Mouse (Mus musculus) G1E (cell line): ENCODE results near the gene Zfyve16.

ENCODE experiments used
- CTCF ChIP-seq: IDR thresholded peaks from 2 replicates; pipeline ENCODE4 v1.5.1; 2012; ENCODE audit warnings: low read depth, low read length, inconsistent platforms, mixed read lengths
- GATA1 ChIP-seq: IDR thresholded peaks from 2 replicates; pipeline ENCODE4 v1.6.1; 2012; ENCODE audit warnings: borderline replicate concordance, low read length, inconsistent platforms, mixed read lengths

DNA sequence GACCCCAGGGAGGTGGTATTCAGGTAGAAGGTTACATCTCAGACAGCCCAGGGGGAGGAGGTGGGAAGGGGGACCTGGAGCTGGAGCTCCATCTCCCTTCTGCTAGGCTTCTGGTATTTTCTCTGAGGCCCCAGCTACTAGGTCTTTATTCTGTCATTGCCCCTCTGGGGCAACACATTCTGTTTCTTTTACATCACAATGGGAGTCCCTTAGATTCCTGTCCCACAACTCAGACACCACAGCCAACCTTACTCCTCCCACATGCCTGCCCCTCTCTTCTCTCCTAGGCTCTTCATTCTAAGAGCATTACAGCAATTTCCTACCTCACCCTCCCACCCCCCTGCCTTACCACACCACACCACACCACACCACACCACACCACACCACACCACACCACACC is 45.4 kb upstream of the Zfyve16 start, which contains the start of gene Spz1:
- no peak for TF ChIP-seq CTCF
- TF ChIP-seq GATA1, result no peak
